1 mouse cellular context compared by ENCODE assay signal in the genomic region with DNA sequence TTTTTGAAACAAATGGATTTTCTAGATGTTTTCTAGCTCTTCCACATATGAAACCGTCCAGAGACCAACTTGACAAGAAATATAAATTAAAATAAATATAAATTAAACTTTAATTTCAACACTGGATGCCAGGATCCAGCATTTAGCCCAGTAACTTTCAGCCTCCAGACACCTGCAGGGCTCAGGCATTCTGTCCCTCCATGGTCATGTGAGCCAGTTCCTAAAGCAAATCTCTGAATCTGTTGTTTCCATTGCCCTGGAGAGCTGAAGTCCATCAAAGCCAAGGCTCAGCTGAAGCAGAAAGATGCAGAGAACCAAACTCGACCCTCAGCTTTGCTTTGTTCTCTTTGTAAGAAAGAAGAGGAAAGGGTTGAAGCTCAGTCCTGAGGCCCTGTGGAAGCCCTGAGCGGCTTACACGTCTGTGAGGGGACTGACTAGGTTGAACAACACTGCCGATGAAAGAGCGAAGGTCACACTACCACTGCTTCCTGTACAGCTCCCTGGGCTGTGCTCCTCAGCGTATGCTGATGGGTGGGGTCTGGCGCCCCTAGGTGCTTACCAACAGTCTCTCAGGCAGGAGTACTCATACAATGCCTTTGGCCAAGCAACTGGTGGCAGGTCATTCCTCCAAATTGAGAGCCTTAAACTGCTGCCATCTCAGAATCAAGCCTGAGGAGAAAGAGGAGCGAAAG.
A peak's percentile ranks its signal among the peaks of the same experiment; 100 is the strongest.
TF ChIP-seq lines count a peak whose summit lies in the region.

No protein-coding gene starts in this region.

TF ChIP-seq in CH12.LX, 34 proteins besides CTCF, POLR2A, EP300 and RAD21:
- TF ChIP-seq ETS1 (conservative IDR thresholded peaks at IDR 0.05; ENCODE audit: low read depth, low read length) (no peak), USF2 (conservative IDR thresholded peaks at IDR 0.05; ENCODE audit: low read depth, low read length) (no peak), E2F4 (IDR thresholded peaks at IDR 0.05; ENCODE audit: insufficient replicate concordance, low read depth, low read length) (no peak), ZKSCAN1 (IDR thresholded peaks at IDR 0.05; ENCODE audit: borderline replicate concordance, low read depth, low read length) (no peak), MAX (IDR thresholded peaks at IDR 0.05; ENCODE audit: low read length) (no peak), TCF12 (IDR thresholded peaks at IDR 0.05; ENCODE audit: low read depth, low read length) (peak; percentile 41), MAZ (IDR thresholded peaks at IDR 0.05; ENCODE audit: low read depth, low read length) (no peak), ZMIZ1 (IDR thresholded peaks at IDR 0.05; ENCODE audit: low read depth, low read length) (no peak), CHD2 (IDR thresholded peaks at IDR 0.05; ENCODE audit: low read length) (no peak), CHD1 (IDR thresholded peaks at IDR 0.05; ENCODE audit: low read depth, low read length) (no peak), BHLHE40 (IDR thresholded peaks at IDR 0.05; ENCODE audit: low read depth, low read length) (peak; percentile 65), JUND (conservative IDR thresholded peaks at IDR 0.05; ENCODE audit: low read depth, low read length) (no peak), POLR2AphosphoS2 (IDR thresholded peaks at IDR 0.05; ENCODE audit: low read depth, low read length) (no peak), ZC3H11A (IDR thresholded peaks at IDR 0.05; ENCODE audit: low read depth, low read length) (no peak), MXI1 (IDR thresholded peaks at IDR 0.05; ENCODE audit: low read depth, low read length) (no peak), UBTF (IDR thresholded peaks at IDR 0.05; ENCODE audit: low read depth, low read length) (0 out of 2 replicates have a peak, but pooled peaks have one; percentile 38), MYC (IDR thresholded peaks at IDR 0.05; ENCODE audit: low read depth, low read length) (peak; percentile 42; the same call in 1 of the 2 replicates), TBP (conservative IDR thresholded peaks at IDR 0.05; ENCODE audit: low read depth, low read length) (peak; percentile 77), ZNF384 (IDR thresholded peaks at IDR 0.05; ENCODE audit: low read depth, low read length) (no peak), ELF1 (IDR thresholded peaks at IDR 0.05; ENCODE audit: low read depth, low read length) (peak; percentile 51; the same call in 1 of the 2 replicates), SMC3 (IDR thresholded peaks at IDR 0.05; ENCODE audit: low read depth, low read length) (peak; percentile 45), HCFC1 (IDR thresholded peaks at IDR 0.05; ENCODE audit: low read depth, low read length) (no peak)
